Mouse (Mus musculus): ENCODE measurements around the gene Sync. TPM values are rescaled to one million over a fixed set of nuclear protein-coding genes. Genes with fewer than 3 reads are reported as not detected.
A peak's percentile ranks its signal among the peaks of the same experiment; 100 is the strongest.

Gene Sync
- polyA plus RNA-seq, 1 experiment from 2014 or later, result 0.85 TPM

- Histone ChIP-seq H3K9ac (ENCODE audit: low read depth, low read length) (no peak overlapping the region), H3K4me2 (ENCODE audit: low read length) (no peak overlapping the region), H3K36me3 (ENCODE audit: control insufficient read depth, insufficient read depth, low read length) (no peaks in the 10 kb centered on the region), H3K27ac (ENCODE audit: low read length) (no peak overlapping the region), H3K4me3 (ENCODE audit: low read depth, low read length) (no peak overlapping the region), H3K4me1 (ENCODE audit: control insufficient read depth, insufficient read depth, low read length) (no peaks in the 10 kb centered on the region), H3K27me3 (ENCODE audit: control insufficient read depth, insufficient read depth, low read depth, low read length) (no peaks in the 10 kb centered on the region), H3K9me3 (replicated peaks; ENCODE audit: control insufficient read depth, low read length, poor library complexity, severe bottlenecking) (no peaks in the 10 kb centered on the region)
- ATAC-seq, result no peak
- 30% methylated on average over 15 of the region's 15 CpGs for WGBS
These were observed 15.2 kb upstream of the Sync start for GRCm38 (mm10) chr4:129271991-129272755.

GRCm38 (mm10) chr4:129272756-129273046 is 14.7 kb upstream of the Sync start:
- WGBS, result 40% methylated on average over 5 of the region's 5 CpGs
- H3K4me3 ChIP-seq (ENCODE audit: low read depth, low read length), result no peak overlapping the region
- ATAC-seq, result no peak
- no peaks in the 10 kb centered on the region for H3K27me3 ChIP-seq (ENCODE audit: control insufficient read depth, insufficient read depth, low read depth, low read length)
- H3K4me1 ChIP-seq (ENCODE audit: control insufficient read depth, insufficient read depth, low read length), result no peaks in the 10 kb centered on the region
- no peaks in the 10 kb centered on the region for H3K9me3 ChIP-seq (replicated peaks; ENCODE audit: control insufficient read depth, low read length, poor library complexity, severe bottlenecking)
- H3K4me2 ChIP-seq (ENCODE audit: low read length), result no peak overlapping the region
- H3K9ac ChIP-seq (ENCODE audit: low read depth, low read length), result no peak overlapping the region
- H3K36me3 ChIP-seq (ENCODE audit: control insufficient read depth, insufficient read depth, low read length), result no peaks in the 10 kb centered on the region
- H3K27ac ChIP-seq (ENCODE audit: low read length), result no peak overlapping the region

GRCm38 (mm10) chr4:129276453-129276865 is 11.0 kb upstream of the Sync start:
- no peak overlapping the region for H3K9ac ChIP-seq (ENCODE audit: low read depth, low read length)
- peak overlapping the region; percentile 5; the same call in 1 of the 2 replicates for H3K4me2 ChIP-seq (ENCODE audit: low read length)
- ATAC-seq, result 0 out of 2 replicates have a peak, but pooled peaks have one; percentile 14
- no peaks in the 10 kb centered on the region for H3K4me1 ChIP-seq (ENCODE audit: control insufficient read depth, insufficient read depth, low read length)
- H3K27ac ChIP-seq (ENCODE audit: low read length), result no peak overlapping the region
- H3K4me3 ChIP-seq (ENCODE audit: low read depth, low read length), result no peak overlapping the region
- 1% methylated on average over 18 of the region's 18 CpGs for WGBS
- H3K9me3 ChIP-seq (replicated peaks; ENCODE audit: control insufficient read depth, low read length, poor library complexity, severe bottlenecking), result no peaks in the 10 kb centered on the region
- H3K27me3 ChIP-seq (ENCODE audit: control insufficient read depth, insufficient read depth, low read depth, low read length), result no peaks in the 10 kb centered on the region
- H3K36me3 ChIP-seq (ENCODE audit: control insufficient read depth, insufficient read depth, low read length), result no peaks in the 10 kb centered on the region

- no peak overlapping the region for H3K27ac ChIP-seq (ENCODE audit: low read length)
- H3K4me3 ChIP-seq (ENCODE audit: low read depth, low read length), result no peak overlapping the region
- WGBS, result 87% methylated on average over 5 of the region's 5 CpGs
- ATAC-seq, result no peak
- H3K4me1 ChIP-seq (ENCODE audit: control insufficient read depth, insufficient read depth, low read length), result peaks cover 10% of the 10 kb centered on the region
- no peak overlapping the region for H3K9ac ChIP-seq (ENCODE audit: low read depth, low read length)
- no peaks in the 10 kb centered on the region for H3K9me3 ChIP-seq (replicated peaks; ENCODE audit: control insufficient read depth, low read length, poor library complexity, severe bottlenecking)
- no peaks in the 10 kb centered on the region; the same call in 1 of the 2 replicates for H3K27me3 ChIP-seq (ENCODE audit: control insufficient read depth, insufficient read depth, low read depth, low read length)
- no peaks in the 10 kb centered on the region for H3K36me3 ChIP-seq (ENCODE audit: control insufficient read depth, insufficient read depth, low read length)
- no peak overlapping the region for H3K4me2 ChIP-seq (ENCODE audit: low read length)
These were observed 4.6 kb upstream of the Sync start for GRCm38 (mm10) chr4:129282786-129283185.

- WGBS, result 83% methylated on average over 5 of the region's 5 CpGs
- Histone ChIP-seq H3K27ac (ENCODE audit: low read length) (no peak overlapping the region), H3K4me2 (ENCODE audit: low read length) (no peak overlapping the region), H3K4me1 (ENCODE audit: control insufficient read depth, insufficient read depth, low read length) (peaks cover 11% of the 10 kb centered on the region), H3K4me3 (ENCODE audit: low read depth, low read length) (no peak overlapping the region), H3K9me3 (replicated peaks; ENCODE audit: control insufficient read depth, low read length, poor library complexity, severe bottlenecking) (no peaks in the 10 kb centered on the region), H3K36me3 (ENCODE audit: control insufficient read depth, insufficient read depth, low read length) (no peaks in the 10 kb centered on the region), H3K27me3 (ENCODE audit: control insufficient read depth, insufficient read depth, low read depth, low read length) (no peaks in the 10 kb centered on the region; the same call in 1 of the 2 replicates), H3K9ac (ENCODE audit: low read depth, low read length) (no peak overlapping the region)
- no peak for ATAC-seq
These were observed 4.2 kb upstream of the Sync start for GRCm38 (mm10) chr4:129283226-129283625.

GRCm38 (mm10) chr4:129284685-129285084 is 2.7 kb upstream of the Sync start:
- Histone ChIP-seq H3K9ac (ENCODE audit: low read depth, low read length) (no peak overlapping the region), H3K27ac (ENCODE audit: low read length) (no peak overlapping the region), H3K4me3 (ENCODE audit: low read depth, low read length) (no peak overlapping the region), H3K4me1 (ENCODE audit: control insufficient read depth, insufficient read depth, low read length) (peaks cover 11% of the 10 kb centered on the region), H3K36me3 (ENCODE audit: control insufficient read depth, insufficient read depth, low read length) (no peaks in the 10 kb centered on the region), H3K27me3 (ENCODE audit: control insufficient read depth, insufficient read depth, low read depth, low read length) (no peaks in the 10 kb centered on the region; the same call in 1 of the 2 replicates), H3K9me3 (replicated peaks; ENCODE audit: control insufficient read depth, low read length, poor library complexity, severe bottlenecking) (no peaks in the 10 kb centered on the region), H3K4me2 (ENCODE audit: low read length) (no peak overlapping the region)
- no peak for ATAC-seq
- WGBS, result 88% methylated on average over 2 of the region's 2 CpGs

GRCm38 (mm10) chr4:129286001-129286682 is 1.3 kb upstream of the Sync start:
- no peak overlapping the region for H3K9ac ChIP-seq (ENCODE audit: low read depth, low read length)
- no peak overlapping the region for H3K4me3 ChIP-seq (ENCODE audit: low read depth, low read length)
- H3K9me3 ChIP-seq (replicated peaks; ENCODE audit: control insufficient read depth, low read length, poor library complexity, severe bottlenecking), result no peaks in the 10 kb centered on the region
- H3K4me1 ChIP-seq (ENCODE audit: control insufficient read depth, insufficient read depth, low read length), result peaks cover 11% of the 10 kb centered on the region
- H3K27ac ChIP-seq (ENCODE audit: low read length), result no peak overlapping the region
- 65% methylated on average over 5 of the region's 5 CpGs for WGBS
- H3K4me2 ChIP-seq (ENCODE audit: low read length), result peak overlapping the region; percentile 85; the same call in 1 of the 2 replicates
- H3K36me3 ChIP-seq (ENCODE audit: control insufficient read depth, insufficient read depth, low read length), result no peaks in the 10 kb centered on the region
- no peak; the same call in 1 of the 2 replicates for ATAC-seq
- no peaks in the 10 kb centered on the region; the same call in 1 of the 2 replicates for H3K27me3 ChIP-seq (ENCODE audit: control insufficient read depth, insufficient read depth, low read depth, low read length)

GRCm38 (mm10) chr4:129286683-129287471 is 540 bp upstream of the Sync start:
- H3K27ac ChIP-seq (ENCODE audit: low read length), result no peak overlapping the region
- no peaks in the 10 kb centered on the region for H3K9me3 ChIP-seq (replicated peaks; ENCODE audit: control insufficient read depth, low read length, poor library complexity, severe bottlenecking)
- H3K4me1 ChIP-seq (ENCODE audit: control insufficient read depth, insufficient read depth, low read length), result peaks cover 11% of the 10 kb centered on the region
- peak overlapping the region; percentile 49 for H3K4me3 ChIP-seq (ENCODE audit: low read depth, low read length)
- H3K27me3 ChIP-seq (ENCODE audit: control insufficient read depth, insufficient read depth, low read depth, low read length), result no peaks in the 10 kb centered on the region; the same call in 1 of the 2 replicates
- H3K4me2 ChIP-seq (ENCODE audit: low read length), result peak overlapping the region; percentile 85
- peak overlapping the region; percentile 66 for H3K9ac ChIP-seq (ENCODE audit: low read depth, low read length)
- WGBS, result 2% methylated on average over 28 of the region's 28 CpGs
- no peaks in the 10 kb centered on the region for H3K36me3 ChIP-seq (ENCODE audit: control insufficient read depth, insufficient read depth, low read length)
- no peak for ATAC-seq

Measured in midbrain, embryonic 16.5 days (tissue).